ENCODE assay signal across 8 mouse cellular contexts in genomic region chr8:120334878-120335261, GRCm38 (mm10).
A peak's percentile ranks its signal among the peaks of the same experiment; 100 is the strongest.
DNase-seq lines count a peak whose midpoint lies in the region; ATAC-seq and TF ChIP-seq lines count a peak whose summit lies in the region.

No protein-coding gene starts in this region.

- TF ChIP-seq CTCF in hindbrain, postnatal 0 days (IDR thresholded peaks at IDR 0.05; ENCODE audit: low read depth) = no peak

- no peaks in the 10 kb centered on the region for H3K27me3 ChIP-seq in hindbrain, postnatal 0 days (ENCODE audit: insufficient read depth, low read length)

- no peaks in the 10 kb centered on the region for H3K9me3 ChIP-seq in hindbrain, postnatal 0 days (ENCODE audit: low read length)

- H3K4me1 ChIP-seq in hindbrain, postnatal 0 days (ENCODE audit: insufficient read depth, low read length) = peaks cover 19% of the 10 kb centered on the region

- peak overlapping the region; percentile 63 for H3K27ac ChIP-seq in hindbrain, postnatal 0 days

- DNase-seq in cerebellum, adult 9-11 months = peak; percentile 56
- DNase-seq in cerebellum, postnatal 14 days = no peak
- DNase-seq in urinary bladder, postnatal 14 days (ENCODE audit: low spot score) = peak; percentile 26
- no peak for DNase-seq in urinary bladder, postnatal 25 days (ENCODE audit: low spot score)
- peak; percentile 74 for DNase-seq in hindbrain, postnatal 0 days (ENCODE audit: low spot score)
- DNase-seq in mesoderm, embryonic 11.5 days (ENCODE audit: low read depth, low spot score) = peak; percentile 80
- DNase-seq in adrenal gland, adult 2 months = no peak

- WGBS in hindbrain, postnatal 0 days = 14% methylated on average over 5 of the region's 5 CpGs

- no peak overlapping the region for H3K4me3 ChIP-seq in hindbrain, postnatal 0 days (ENCODE audit: low read length)

- ATAC-seq in hindbrain, postnatal 0 days = peak; percentile 8; the same call in 1 of the 2 replicates
- ATAC-seq in inflammation-experienced regulatory T-cells, adult 6 months = no peak

- no peaks in the 10 kb centered on the region for H3K36me3 ChIP-seq in hindbrain, postnatal 0 days (ENCODE audit: insufficient read depth, low read length)

- peak overlapping the region; percentile 35; the same call in 1 of the 2 replicates for H3K9ac ChIP-seq in hindbrain, postnatal 0 days (replicated peaks; ENCODE audit: low read length)

- H3K4me2 ChIP-seq in hindbrain, postnatal 0 days (ENCODE audit: low read depth, low read length) = peak overlapping the region; percentile 24; the same call in 1 of the 2 replicates

Comparison
In these comparisons a context has a peak if more than half of its experiments do, and no peak if none do; other contexts are left out.
1. DNase-seq: peak in cerebellum, adult 9-11 months (single experiment), urinary bladder, postnatal 14 days (single experiment), hindbrain, postnatal 0 days (single experiment) and mesoderm, embryonic 11.5 days (single experiment); none in cerebellum, postnatal 14 days (0 of 2), urinary bladder, postnatal 25 days (single experiment) and adrenal gland, adult 2 months (single experiment).